Mouse (Mus musculus) right cerebral cortex, adult 2 months (tissue): Measurements from ENCODE around the gene Adssl1.
A peak's percentile ranks its signal among the peaks of the same experiment; 100 is the strongest.

Experiments
- DNase-seq, 2 experiments: peaks; one replicate each; pipeline ENCODE4 v3.0.0; 2021 to 2022; ENCODE audit warnings: low spot score in 2 of 2

Gene Adssl1

DNA sequence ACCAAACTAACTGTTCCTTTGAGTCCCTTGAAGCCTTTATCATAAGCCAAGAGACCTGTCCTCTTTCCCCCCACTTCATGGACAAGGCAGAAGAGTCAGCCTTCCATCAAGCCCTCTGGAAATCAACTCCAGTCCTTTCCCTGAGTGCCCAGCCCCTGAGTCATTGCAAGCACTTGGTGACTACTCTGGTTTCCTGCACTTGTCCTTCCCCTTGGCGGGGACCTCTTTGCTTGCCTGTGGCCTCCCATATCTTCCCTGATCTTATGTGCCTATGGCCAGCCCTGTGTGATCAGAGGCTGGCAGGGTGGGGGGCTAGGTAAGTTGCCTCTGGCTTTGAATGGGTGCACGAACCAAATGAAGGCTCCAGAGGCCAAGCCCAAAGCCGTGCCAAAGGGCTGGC, 2.1 kb downstream of the Adssl1 start:
- DNase-seq = no peak

DNA sequence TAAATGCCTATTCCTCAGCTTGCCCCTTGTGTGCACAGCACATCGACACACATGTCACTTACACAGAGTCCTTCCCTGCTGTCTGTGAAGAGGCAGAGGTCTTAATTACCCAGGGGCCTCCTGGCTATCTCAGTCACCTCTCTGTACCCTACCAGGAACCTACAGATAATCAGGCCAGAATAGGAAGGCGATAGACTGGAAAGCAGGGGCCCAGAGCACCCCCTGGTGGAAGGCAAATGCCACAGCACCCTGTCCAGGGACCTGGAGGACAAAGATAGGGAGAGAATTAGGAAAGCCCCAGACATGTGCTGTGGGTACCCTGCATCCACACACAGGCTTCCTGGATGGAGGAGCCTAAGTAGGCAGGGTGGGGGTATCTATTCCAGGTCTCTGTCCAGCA, 3.9 kb downstream of the Adssl1 start:
- DNase-seq = peak; percentile 62 to 67

DNA sequence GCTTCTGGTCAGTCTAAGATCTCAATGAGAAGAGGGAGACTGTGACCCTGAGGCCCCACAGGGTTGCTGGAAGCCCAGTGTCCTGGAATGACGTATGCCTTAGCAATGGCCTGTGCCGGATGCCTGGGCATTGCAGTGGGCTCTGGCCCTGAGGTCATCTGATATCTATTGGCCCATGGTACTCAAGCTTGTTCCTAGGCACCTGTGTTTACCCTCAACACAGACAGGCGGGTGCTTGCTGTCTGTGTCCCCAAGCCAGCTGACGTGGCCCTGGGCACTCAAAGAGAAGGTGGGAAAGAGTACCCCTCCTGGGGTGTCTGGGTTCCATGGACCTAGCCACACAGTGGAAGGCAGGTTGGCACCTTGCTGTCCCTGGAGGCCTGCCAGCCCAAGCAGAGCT, 5.9 kb downstream of the Adssl1 start:
- no peak for DNase-seq

DNA sequence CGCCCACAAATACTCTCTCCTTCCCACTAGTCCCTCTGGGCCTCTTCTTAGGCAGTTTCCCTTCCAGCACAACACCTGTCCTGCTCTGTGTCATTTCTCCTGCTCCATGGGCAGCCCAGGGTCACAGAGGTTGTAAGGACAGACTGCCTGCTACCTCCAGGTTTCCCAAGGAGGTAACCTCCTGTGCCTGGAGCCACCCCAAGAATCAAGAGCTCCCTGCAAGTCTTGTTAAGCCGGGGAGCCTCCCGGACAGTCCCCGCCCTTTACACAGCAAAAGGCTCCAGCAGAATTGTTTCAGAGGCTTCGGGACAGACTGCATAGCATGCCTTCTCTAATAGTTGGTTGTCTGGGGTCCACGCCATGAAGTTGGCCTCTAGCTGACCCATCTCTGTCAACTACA, 6.6 kb downstream of the Adssl1 start:
- no peak for DNase-seq

DNA sequence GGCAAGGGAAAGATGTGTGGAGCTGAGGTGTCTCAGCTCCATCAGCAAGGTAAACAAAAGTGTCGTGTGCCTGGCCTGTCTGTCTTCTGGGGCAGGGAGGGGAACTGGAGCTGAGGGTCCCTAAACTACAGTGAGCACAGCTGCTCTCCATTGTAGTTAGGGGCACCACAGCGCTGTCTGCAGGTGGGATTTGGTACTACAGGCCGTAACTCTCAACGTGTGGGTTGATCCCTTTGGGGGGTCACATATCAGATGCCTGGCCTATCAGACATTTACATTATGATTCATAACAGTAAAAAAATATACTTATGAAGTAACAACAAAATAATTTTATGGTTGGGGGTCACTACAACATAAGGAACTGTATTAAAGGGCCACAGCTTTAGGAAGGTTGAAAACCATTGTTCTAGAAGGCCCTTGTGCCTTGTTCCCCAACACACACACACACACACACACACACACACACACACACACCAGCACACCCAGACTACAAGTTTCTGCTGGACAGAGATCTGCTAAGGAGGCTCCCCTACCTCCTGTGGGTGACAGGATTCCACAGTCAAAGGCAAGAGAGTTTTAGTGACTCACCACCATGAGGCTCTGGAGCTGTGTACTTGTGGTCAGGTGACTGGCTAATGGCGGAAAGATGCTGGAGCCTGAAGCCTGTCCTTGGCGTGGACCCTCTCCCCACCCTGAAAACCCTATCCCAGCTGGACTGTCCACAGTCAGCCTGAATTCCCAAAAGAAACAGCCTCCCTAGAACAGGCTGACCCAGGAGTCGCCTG, 7.4 kb downstream of the Adssl1 start:
- no peak for DNase-seq

DNA sequence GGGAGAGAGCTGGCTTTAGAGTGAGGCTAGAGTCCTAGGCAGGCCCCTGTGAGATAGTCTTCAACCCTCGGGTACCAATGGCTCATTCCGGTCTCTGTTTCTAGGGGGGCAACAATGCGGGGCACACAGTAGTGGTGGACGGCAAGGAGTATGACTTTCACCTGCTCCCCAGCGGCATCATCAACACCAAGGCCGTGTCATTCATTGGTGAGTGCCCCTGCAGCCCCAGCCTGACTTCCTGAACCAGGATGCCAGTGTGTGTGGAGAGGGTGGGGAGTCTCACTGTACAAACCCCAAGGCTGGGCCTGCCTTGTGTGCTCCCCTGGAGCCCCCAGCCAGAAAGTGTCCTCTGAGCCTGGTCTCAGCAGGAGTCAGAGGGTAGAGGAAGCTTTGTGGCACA, 8.4 kb downstream of the Adssl1 start:
- DNase-seq = no peak

DNA sequence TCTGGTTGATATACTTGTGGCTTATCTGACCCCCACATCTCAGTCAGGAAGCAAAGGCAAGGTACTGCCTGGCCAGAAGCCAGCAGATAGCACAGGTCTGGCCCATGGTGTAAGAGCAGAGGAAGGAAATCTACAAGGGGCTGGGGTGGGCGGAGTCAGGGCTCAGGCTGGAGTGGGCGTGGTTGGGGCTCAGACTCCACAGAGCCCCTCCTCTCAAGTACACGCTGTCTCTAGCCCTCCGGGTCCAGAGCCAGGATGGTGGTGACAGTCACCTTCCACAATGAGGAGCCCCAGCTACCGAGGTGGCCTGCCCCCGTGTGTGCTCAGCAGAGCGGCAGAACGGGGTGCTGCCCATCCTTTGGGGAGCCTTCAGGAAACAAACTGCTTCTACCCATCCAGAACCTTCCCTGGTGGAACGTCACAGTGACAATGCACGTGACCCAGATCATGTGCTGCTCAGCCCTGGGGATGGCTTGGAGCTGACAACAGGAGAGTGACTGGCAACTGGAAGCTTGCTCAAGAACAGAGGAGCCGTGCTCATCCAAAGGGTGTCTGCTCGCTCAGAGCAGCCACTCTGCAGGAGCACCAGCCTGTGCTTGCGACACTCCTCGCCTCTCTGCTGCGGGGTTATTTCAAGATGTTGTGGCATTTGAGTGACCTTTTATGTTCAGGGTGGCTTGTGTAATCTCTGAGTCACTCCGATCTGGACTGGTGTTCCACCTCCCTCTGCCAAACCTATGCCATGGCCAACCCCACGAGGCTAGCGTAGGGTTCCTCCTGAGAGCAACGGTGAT, 9.3 kb downstream of the Adssl1 start:
- peak in 1 of 2 experiments; percentile 32 for DNase-seq

DNA sequence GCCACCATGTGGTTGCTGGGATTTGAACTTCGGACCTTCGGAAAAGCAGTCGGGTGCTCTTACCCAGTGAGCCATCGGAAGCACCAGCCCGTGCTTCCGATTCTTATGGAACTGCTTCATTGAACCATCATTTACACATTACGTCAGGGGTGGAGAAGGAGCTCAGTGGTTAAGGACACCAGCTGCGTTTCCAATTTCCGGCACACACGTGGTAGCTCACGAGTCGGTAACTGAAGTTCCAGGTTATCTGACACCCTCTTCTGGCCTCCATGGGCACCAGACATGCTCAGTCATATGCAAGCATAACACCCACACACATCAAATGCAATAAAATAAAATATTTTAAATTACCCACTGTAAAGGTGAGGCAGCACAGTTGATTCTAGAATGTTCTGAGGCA, 10.2 kb downstream of the Adssl1 start:
- no peak for DNase-seq

DNA sequence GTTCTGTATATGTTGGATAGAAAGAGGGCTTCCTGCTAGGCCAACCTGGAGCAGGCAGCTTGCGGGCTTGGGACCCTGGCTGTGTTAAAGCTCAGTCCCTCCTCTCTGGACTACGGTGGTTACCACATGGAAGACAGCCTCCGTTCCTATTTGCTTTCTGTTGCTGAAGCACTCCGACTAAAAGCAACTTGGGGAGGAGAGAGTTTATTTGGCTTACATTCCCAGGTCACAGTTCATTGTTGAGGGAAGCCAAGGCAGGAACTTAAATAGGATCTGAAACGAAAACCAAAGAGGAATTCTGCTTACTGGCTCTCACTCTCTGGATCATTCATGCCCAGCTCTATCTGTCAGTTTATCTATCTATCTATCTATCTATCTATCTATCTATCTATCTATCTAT, 11.0 kb downstream of the Adssl1 start:
- DNase-seq = no peak

DNA sequence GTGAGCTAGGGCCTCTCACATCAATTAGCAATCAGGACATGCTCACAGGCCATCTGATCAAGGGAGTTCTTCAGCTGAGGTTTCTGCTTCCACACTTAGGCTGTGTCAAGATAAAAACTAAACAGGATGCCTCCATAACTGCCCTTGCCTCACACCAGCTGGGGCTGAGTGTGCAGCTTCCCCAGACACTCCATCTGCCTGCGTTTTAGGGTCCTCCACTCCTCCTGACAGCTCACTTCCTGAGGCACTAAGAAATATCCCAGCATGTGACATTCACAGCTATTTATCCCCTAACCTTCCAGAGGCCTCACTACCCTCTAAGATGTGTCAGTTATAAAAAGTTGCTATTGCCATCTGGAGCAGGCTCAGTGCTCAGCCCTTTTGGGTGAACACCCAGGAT, 11.6 kb downstream of the Adssl1 start:
- no peak for DNase-seq

DNA sequence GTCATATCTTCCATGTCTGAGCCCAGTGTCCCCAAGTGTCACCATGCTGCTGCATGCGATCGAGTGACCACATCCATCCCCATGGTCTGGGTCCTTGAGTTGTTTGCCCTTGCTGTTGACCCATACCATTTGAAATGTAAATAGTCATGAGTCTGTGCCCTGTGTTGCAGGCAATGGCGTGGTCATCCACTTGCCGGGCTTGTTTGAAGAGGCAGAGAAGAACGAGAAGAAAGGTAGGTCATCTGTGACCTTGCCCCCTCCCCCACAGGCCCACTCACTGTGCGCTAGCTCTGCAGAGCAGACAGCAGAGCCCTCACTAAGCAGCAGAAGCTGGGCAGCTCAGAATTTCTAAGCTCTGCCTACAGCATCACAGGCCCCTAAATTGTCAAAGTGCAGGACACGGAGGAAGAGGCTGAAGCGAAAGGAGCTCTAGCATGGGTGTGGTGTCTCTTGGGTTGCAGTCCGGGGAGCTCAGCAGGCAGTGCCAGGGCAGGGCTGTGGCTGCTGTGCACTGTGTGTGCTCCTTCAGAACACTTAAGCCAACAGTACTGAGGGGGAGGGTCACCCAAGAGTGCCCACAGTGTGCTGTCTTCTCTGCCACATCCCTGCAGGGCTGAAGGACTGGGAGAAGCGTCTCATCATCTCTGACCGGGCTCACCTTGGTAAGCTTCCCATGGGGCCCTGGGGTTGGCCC, 12.4 kb downstream of the Adssl1 start:
- no peak for DNase-seq

DNA sequence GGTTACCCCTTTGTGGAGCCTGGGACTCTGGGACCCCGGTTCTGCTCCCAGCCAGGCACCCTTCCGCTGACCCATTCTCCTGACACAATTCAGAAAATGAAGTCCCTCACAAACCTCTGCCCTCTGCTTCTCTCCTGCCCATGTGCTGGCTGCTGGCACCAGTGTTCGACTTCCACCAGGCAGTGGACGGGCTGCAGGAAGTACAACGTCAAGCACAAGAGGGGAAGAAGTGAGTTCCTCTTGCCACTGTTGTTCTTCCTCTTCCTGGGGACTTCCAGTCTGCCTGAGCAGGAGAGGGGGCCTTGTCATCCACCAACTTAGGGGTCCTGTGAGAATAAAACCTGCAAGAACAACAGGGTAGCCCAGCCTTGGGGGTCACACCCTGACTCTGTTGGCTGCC, 13.1 kb downstream of the Adssl1 start:
- DNase-seq = no peak

DNA sequence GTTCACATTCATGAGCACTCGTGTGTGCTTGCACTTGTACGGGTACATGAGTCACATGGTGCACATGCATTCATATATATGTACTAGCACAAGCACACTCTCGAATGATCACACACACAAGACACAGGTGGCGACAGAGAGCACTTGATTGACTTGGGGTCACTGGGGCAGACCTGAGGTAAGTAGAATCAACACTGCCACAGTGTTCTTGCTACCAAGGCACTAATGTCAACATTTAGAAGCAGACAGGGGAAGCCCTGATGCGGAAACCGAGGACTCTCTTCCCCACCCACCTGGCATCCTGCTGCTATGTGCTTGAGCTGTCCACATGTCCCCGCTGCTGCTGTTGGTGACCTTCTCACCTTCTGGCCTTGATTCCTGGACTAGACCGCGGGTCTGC, 13.8 kb downstream of the Adssl1 start:
- DNase-seq = no peak

DNA sequence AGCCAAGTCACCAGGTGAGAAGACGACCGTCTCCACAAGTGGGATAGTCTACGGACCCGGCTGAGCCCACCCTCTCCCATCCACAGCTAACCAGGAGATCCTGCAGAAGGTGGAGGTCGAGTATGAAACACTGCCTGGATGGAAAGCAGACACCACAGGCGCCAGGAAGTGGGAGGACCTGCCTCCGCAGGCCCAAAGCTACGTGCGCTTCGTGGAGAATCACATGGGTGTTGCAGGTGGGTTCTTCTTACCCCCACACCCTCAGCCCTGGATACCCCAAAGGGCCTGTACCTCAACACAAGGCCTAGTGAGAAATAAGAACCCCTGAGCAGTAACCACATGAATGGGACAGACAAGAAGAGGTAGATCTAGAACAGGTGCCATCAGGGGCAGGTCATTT, 19.7 kb downstream of the Adssl1 start:
- no peak for DNase-seq

DNA sequence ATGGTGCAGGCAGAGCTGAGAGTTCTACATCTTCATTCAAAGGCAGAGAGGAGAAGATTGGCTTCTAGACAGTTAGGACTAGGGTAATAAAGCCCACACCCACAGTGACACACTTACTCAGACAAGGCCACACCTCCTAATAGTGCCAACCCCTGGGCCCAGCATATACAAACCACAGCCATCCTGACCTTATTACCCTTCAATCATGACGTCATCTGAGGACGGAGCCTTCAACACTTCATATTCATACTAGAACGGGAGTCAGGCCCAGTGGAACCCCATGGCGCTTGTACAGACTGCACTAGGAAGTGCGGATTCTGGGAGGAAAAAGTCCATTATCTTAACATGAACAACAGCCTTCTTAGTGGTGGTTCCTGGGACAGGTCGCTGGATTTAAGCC, 23.3 kb downstream of the Adssl1 start:
- DNase-seq = no peak

DNA sequence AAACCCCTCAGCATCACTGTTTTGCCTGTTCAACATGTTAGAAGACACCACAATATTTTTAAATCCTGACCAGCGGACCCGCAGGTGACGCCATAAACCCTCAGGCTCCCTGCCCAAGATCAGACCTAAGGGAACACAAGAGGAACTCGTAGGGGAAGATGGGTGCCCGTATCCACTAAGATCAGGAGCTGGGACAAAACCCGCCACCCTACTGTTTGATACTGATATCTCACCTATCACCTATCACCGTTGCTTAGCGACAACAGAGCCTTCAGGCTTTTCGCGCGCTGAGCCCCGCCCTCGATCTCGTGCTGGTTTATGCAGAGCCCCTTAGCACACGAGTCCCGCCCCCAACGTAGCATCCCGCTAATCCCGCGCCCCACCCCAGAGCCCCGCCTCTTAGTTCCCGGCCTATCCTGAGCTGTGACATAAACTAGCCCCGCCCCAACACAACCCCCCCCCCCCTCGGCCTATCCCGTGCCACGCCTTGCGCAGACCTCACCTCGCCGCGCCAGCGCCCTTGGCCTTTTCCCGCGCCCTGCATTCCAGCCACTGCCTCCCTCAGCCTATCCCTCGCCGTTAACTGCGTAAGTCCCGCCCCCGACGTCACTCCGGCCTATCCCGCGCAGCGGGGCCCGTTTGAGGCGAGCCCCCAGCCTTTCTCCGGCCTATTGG, 24.5 kb downstream of the Adssl1 start, which contains the start of gene Siva1:
TSS of gene Siva1 (plus strand) at position 500 of the 675 bp plus-strand sequence.
- DNase-seq = peak; percentile 95 to 96

DNA sequence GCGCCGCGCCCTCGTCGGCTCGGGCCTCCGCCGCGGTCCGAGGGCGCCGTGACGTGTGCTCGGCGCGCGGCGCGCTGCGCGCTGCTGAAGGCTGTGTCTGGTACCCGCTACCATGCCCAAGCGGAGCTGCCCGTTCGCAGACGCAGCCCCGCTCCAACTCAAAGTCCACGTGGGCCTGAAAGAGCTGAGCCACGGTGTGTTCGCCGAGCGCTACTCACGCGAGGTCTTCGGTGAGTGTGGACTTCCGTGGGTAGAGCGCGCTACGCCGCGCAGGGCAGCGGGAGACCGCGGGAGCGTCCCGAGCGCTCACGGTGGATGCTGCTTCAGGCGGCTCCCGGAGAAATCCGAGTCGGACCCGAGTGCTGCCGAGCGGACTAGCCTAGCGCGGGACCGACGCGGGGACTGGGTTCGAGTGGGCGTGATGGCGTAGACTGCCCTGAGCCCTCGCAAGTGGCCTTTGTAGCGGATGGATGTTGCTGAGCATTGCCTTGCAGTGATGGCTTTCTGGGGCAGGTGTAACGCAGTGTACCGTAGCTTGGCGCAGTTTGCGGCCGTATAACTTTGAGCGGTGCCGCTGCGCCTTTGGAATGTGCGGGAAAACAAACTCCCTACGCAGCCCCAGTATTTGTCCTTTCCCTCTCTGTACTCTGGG, 25.1 kb downstream of the Adssl1 start:
- DNase-seq = peak; percentile 51 to 62

DNA sequence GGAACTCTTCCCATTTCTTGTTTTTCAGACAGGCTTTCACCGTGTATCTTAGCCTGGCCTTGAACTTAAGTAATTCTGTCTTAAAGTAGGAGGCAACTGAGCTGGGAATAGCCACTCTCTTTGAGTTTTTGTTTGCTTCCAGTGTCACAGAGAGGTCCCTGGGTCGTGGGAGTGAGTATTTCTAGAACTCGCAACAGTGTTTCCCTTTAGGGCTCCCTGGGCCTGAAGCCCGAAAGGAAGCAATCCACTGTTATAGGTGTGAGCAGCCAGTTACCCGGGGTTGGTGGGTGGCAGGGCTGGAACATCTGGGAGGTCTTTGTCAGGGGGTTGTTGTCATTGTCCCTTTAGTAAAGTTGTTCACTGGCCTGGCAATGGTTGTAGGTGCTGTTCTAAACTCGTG, 26.3 kb downstream of the Adssl1 start:
- DNase-seq = no peak

DNA sequence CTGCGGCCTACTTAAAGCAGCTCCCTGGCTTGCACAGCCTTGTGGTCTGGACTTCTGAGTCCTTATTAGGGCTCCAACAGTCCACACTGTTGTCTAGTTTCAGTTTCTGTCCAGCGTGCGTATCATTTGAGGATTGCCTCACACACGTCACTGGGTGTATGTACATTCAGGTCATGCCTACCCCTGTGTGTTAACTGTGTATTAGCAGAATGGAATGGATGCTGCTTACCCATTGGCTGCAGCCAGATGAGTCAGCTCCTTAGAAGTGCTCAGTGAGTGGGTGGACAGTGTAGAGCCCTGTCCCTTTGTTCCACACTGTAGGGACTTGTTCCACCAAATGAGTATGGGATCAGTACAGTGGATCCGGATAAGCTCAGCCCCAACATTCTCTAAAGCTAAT, 28.2 kb downstream of the Adssl1 start:
- DNase-seq = no peak

DNA sequence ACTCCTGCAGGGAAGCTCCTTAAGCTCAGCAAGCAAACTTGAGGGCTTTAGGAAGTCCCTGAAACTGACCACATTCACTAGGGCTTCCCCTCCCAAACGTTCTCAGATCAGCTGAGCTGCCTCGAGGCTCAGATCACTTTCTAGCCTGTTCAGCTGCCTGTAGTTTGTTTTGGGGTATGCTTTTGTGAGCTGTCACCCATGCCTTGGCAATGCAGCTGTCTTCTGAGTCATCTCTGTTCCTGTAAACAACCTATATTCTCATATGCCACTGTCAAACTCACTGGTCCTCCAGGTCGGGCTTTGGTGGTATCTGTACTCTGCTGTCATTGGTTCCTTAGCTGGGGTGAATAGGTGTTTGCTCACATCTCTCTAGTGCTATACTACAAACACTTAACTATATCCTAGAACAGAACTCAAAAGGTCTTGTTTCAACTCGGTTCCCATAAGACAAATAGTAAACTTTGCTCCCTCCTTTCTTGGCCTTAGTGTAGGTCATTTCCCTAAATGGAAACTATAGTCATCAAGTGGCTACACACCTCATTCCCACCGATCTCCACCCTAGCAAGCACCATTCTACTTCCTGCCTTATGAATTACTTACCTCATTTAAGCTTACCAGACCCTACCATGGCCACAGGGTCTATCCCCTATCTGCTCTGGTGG, 32.1 kb downstream of the Adssl1 start:
- no peak for DNase-seq
